Mouse (Mus musculus): ENCODE measurements around the gene Pwp2. TPM values are rescaled to one million over a fixed set of nuclear protein-coding genes. Genes with fewer than 3 reads are reported as not detected.
A peak's percentile ranks its signal among the peaks of the same experiment; 100 is the strongest.

Gene Pwp2
- total RNA-seq (2014; fragmentation: Nextera tagmentation) (8.7 and 11.0 TPM in 2 replicates), total RNA-seq (2017) (23.4 and 26.3 TPM in 2 replicates), polyA plus RNA-seq (2012) (15.8 and 18.8 TPM in 2 replicates)

DNA sequence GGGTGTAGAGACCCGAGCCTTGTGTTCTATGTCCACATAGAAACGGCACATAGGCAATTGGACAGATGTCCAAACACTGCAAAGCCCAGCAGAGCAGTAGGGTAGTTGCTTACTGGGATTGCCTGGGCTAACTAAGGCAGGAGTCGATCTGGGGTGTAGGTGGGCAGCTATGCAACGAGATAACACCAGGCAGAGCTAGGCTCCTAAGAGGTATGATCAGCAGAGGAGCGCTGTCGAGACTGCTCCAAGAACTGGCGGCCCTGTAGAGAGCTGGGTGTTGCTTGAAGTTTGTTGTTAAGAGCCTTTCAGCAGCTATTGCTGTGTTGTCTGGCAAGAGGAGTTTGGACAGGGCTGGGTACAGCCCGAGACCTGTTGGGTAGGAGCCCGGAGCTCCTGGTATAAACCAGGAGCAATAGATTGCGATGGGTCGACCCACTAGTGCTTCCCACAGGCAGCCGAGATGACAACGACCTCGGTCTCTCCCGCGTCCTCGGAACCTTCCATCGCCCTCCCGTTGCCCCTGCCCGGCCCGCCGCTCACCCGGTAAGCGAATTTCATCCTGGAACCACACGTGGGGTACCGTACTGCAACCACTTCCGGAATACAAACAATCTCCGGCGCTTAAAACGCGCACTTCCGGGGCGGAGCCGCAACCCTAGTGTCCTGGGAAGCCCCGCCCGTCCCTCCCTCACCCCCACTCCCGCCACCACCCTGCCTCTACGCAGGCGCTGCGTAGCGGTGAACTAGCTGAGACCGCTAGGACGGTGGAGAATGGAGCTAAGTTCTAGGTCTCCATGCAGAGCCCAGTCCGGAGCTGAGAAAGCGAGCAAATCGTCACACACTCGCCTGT lies at the start of gene Pwp2:
Gene Pwp2, minus strand, starts transcription at position 619 of the 850 bp plus-strand sequence.
- TF ChIP-seq CTCF (IDR thresholded peaks at IDR 0.05; ENCODE audit: low read depth, low read length) (no peak), GATA2 (IDR thresholded peaks at IDR 0.05; ENCODE audit: borderline replicate concordance, low read depth, low read length) (no peak), TAL1 (conservative IDR thresholded peaks at IDR 0.05; ENCODE audit: low read depth, low read length) (no peak), GATA1 (IDR thresholded peaks at IDR 0.05; ENCODE audit: borderline replicate concordance, low read length) (no peak), POLR2AphosphoS5 (IDR thresholded peaks at IDR 0.05; ENCODE audit: insufficient replicate concordance, low read depth, low read length) (no peak)
- Histone ChIP-seq H3K27me3 (ENCODE audit: insufficient read depth, low read length) (no peaks in the 10 kb centered on the region), H3K9me3 (replicated peaks) (no peaks in the 10 kb centered on the region), H3K4me3 (ENCODE audit: low read depth, low read length) (peak within 1 kb of the TSS; percentile 87), H3K36me3 (replicated peaks) (peaks cover 77% of the 10 kb centered on the region), H3K4me1 (ENCODE audit: insufficient read depth, low read depth, low read length) (peaks cover 34% of the 10 kb centered on the region)
- DNase-seq (ENCODE audit: low spot score) (peak; percentile 98), ATAC-seq (ENCODE audit: extremely low read depth, insufficient number of reproducible peaks, low FRiP score, poor library complexity, severe bottlenecking) (peak; percentile 90)

DNA sequence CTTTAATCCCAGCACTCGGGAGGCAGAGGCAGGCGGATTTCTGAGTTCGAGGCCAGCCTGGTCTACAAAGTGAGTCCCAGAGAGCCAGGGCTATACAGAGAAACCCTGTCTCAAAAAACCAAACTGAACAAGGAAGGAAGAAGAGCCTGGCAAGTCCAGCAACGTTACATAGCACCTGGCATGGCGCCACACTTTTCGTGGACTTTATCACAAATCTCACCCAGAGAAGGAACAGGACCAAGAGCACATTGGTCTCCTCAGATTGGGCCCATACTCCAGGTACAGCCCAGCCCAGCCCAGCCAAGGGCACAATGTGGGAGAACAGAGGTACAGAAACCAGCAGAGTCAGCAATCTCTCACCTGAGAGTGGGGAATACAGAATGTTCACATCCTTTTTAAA lies 48.8 kb upstream of the Pwp2 start:
- peaks cover 41% of the 10 kb centered on the region for H3K4me1 ChIP-seq (ENCODE audit: insufficient read depth, low read depth, low read length)

GRCm38 (mm10) chr10:78233161-78233560 lies 48.2 kb upstream of the Pwp2 start:
- TF ChIP-seq CTCF (IDR thresholded peaks at IDR 0.05; ENCODE audit: low read depth, low read length) = no peak
- TF ChIP-seq GATA2 (IDR thresholded peaks at IDR 0.05; ENCODE audit: borderline replicate concordance, low read depth, low read length) = no peak
- TF ChIP-seq POLR2AphosphoS5 (IDR thresholded peaks at IDR 0.05; ENCODE audit: insufficient replicate concordance, low read depth, low read length) = no peak
- TF ChIP-seq GATA1 (IDR thresholded peaks at IDR 0.05; ENCODE audit: borderline replicate concordance, low read length) = no peak
- TF ChIP-seq TAL1 (conservative IDR thresholded peaks at IDR 0.05; ENCODE audit: low read depth, low read length) = no peak
- Histone ChIP-seq H3K9me3 (replicated peaks) (no peaks in the 10 kb centered on the region), H3K4me3 (ENCODE audit: low read depth, low read length) (no peak overlapping the region), H3K27me3 (ENCODE audit: insufficient read depth, low read length) (no peaks in the 10 kb centered on the region), H3K4me1 (ENCODE audit: insufficient read depth, low read depth, low read length) (peaks cover 39% of the 10 kb centered on the region), H3K36me3 (replicated peaks) (peaks cover 90% of the 10 kb centered on the region)
- ATAC-seq (ENCODE audit: extremely low read depth, insufficient number of reproducible peaks, low FRiP score, poor library complexity, severe bottlenecking) (no peak), DNase-seq (ENCODE audit: low spot score) (no peak)

More for the DNA sequence above, 48.8 kb upstream of the Pwp2 start:
- H3K4me3 ChIP-seq (ENCODE audit: low read depth, low read length) = no peak overlapping the region
- TF ChIP-seq GATA2 (IDR thresholded peaks at IDR 0.05; ENCODE audit: borderline replicate concordance, low read depth, low read length) (no peak), CTCF (IDR thresholded peaks at IDR 0.05; ENCODE audit: low read depth, low read length) (no peak), TAL1 (conservative IDR thresholded peaks at IDR 0.05; ENCODE audit: low read depth, low read length) (no peak), GATA1 (IDR thresholded peaks at IDR 0.05; ENCODE audit: borderline replicate concordance, low read length) (no peak), POLR2AphosphoS5 (IDR thresholded peaks at IDR 0.05; ENCODE audit: insufficient replicate concordance, low read depth, low read length) (no peak)
- peaks cover 90% of the 10 kb centered on the region for H3K36me3 ChIP-seq (replicated peaks)
- ATAC-seq (ENCODE audit: extremely low read depth, insufficient number of reproducible peaks, low FRiP score, poor library complexity, severe bottlenecking) = no peak
- H3K27me3 ChIP-seq (ENCODE audit: insufficient read depth, low read length) = no peaks in the 10 kb centered on the region
- no peaks in the 10 kb centered on the region for H3K9me3 ChIP-seq (replicated peaks)
- no peak for DNase-seq (ENCODE audit: low spot score)

DNA sequence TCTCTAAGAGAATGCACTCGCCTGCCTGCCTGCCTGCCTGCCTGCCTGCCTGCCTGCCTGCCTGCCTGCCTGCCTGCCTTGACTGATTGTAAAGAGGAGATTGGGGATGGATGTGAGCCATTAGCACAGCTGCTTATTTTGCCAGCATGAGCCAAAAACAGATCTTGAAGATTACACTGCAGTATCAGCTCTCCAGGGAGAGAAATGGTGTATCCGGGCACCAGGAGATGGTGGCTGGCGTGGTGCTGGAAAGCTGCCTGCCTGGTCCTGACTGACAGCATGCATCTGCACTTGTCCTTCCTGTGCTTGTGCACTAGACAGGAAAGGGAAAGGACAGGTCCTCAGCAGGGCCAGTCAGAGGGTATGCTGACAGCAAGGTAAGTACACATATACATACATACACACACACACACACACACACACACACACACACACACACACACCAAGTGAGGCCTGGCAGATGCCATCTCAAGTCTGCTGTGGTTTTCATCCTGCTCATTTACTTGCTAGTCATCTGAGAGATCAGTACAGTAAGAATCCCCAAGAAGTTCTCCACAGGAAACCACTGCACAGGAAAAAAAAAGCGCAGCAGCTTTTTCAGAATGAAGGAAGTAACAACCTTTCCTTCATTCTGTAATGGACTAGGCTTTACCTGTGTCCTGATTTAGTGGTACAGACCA lies 47.5 kb upstream of the Pwp2 start:
- TF ChIP-seq TAL1 (conservative IDR thresholded peaks at IDR 0.05; ENCODE audit: low read depth, low read length) (no peak), GATA1 (IDR thresholded peaks at IDR 0.05; ENCODE audit: borderline replicate concordance, low read length) (no peak), POLR2AphosphoS5 (IDR thresholded peaks at IDR 0.05; ENCODE audit: insufficient replicate concordance, low read depth, low read length) (no peak), CTCF (IDR thresholded peaks at IDR 0.05; ENCODE audit: low read depth, low read length) (no peak), GATA2 (IDR thresholded peaks at IDR 0.05; ENCODE audit: borderline replicate concordance, low read depth, low read length) (no peak)
- ATAC-seq (ENCODE audit: extremely low read depth, insufficient number of reproducible peaks, low FRiP score, poor library complexity, severe bottlenecking) = no peak
- Histone ChIP-seq H3K9me3 (replicated peaks) (no peaks in the 10 kb centered on the region), H3K4me1 (ENCODE audit: insufficient read depth, low read depth, low read length) (peaks cover 38% of the 10 kb centered on the region), H3K36me3 (replicated peaks) (peaks cover 90% of the 10 kb centered on the region), H3K4me3 (ENCODE audit: low read depth, low read length) (no peak overlapping the region), H3K27me3 (ENCODE audit: insufficient read depth, low read length) (no peaks in the 10 kb centered on the region)
- DNase-seq (ENCODE audit: low spot score) = no peak

DNA sequence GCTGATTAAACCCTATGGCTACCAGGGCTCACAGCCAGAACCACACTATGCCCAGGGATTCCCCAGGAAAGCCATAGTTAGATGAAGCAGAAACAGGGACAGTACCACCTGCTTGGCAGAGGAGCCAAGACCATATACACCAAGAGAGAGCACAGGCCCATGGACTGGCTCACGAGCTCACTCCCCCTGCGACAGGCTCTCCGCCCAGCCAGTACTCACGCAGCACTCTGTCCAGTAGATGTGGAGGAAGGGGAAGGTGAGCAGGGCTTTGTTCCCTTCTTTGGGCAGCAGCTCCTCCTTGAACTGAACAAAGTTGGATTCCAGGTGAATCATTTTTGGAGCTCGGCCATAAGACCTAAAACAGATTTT lies 43.6 kb upstream of the Pwp2 start:
- ATAC-seq (ENCODE audit: extremely low read depth, insufficient number of reproducible peaks, low FRiP score, poor library complexity, severe bottlenecking) (no peak), DNase-seq (ENCODE audit: low spot score) (no peak)
- H3K9me3 ChIP-seq (replicated peaks) = no peaks in the 10 kb centered on the region
- no peak for TF ChIP-seq GATA2 (IDR thresholded peaks at IDR 0.05; ENCODE audit: borderline replicate concordance, low read depth, low read length)
- no peak for TF ChIP-seq GATA1 (IDR thresholded peaks at IDR 0.05; ENCODE audit: borderline replicate concordance, low read length)
- TF ChIP-seq POLR2AphosphoS5 (IDR thresholded peaks at IDR 0.05; ENCODE audit: insufficient replicate concordance, low read depth, low read length) = no peak
- TF ChIP-seq CTCF (IDR thresholded peaks at IDR 0.05; ENCODE audit: low read depth, low read length) = no peak
- no peak for TF ChIP-seq TAL1 (conservative IDR thresholded peaks at IDR 0.05; ENCODE audit: low read depth, low read length)
- H3K4me3 ChIP-seq (ENCODE audit: low read depth, low read length) = no peak overlapping the region
- no peaks in the 10 kb centered on the region for H3K27me3 ChIP-seq (ENCODE audit: insufficient read depth, low read length)
- H3K4me1 ChIP-seq (ENCODE audit: insufficient read depth, low read depth, low read length) = peaks cover 35% of the 10 kb centered on the region
- peaks cover 81% of the 10 kb centered on the region for H3K36me3 ChIP-seq (replicated peaks)
